Mouse (Mus musculus): Measurements from ENCODE around the gene Ston1.

DNA sequence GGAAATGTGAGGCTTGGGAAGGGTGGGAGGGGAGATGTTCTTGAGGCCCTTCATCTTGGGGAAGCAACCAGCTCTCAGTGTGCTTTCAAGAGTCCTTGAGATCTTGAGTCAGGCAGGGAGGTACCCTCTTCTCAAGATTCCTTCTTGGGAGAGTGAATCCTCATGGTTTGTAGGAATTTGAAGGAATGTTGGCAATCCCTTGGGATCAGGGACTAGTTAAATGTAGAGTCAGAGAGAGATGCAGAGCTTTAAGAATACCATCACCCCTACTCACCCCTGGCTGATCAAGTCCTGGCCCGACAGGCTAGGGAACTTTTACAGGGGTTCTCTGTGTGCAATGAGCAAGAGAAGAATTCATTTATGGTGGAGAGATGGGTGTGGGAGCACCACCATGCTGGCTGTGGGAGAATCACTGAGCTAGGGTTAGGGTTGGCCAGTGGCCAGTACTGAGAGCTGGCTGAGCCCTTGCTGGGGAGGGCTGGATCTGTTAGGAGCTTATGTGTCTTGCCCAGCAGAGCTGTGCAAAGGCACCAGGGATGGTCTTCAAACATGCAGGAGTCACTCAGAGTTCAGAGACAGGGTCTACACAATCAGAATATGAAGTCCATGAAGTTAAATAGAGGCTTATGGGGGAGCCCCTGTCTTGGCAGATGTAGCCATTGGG, 18.1 kb downstream of the Ston1 start:
- TF ChIP-seq CTCF (IDR thresholded peaks at IDR 0.05; ENCODE audit: extremely low read depth, insufficient read depth, insufficient read length, insufficient replicate concordance) (no peak), POLR2A (IDR thresholded peaks at IDR 0.05; ENCODE audit: low read depth, low read length) (no peak)

Data from spleen, adult 2 months (tissue).